Mouse (Mus musculus): ENCODE data around the gene Syne1. TPM values are rescaled to one million over a fixed set of nuclear protein-coding genes. Genes with fewer than 3 reads are reported as not detected.
A peak's percentile ranks its signal among the peaks of the same experiment; 100 is the strongest.

The Syne1 gene
- 16.3 and 19.6 TPM in 2 replicates for polyA plus RNA-seq (2015; fragmentation: Nextera tagmentation; extraction: Ambion mirVana)

DNA sequence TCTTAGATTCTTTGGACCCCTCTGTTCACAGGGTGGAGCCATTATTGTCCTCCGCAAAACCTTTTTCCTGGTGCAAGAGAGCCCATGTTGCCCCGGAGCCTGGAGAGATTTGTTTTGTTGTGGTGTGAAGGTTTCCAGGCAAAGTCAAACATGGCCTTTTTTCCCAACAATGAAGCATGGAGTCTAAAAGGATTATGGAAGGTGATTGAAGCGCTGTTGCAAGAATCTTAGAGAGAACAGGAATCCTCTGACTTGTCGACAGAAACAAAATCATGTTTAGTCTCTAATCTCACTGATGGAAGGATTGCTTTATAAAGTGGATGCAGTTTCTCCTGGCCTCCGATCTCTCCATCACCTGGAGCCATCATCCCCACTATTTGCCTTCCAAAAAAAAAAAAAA, at the start of gene Syne1:
Syne1 (minus strand) TSS at position 101 of the 400 bp plus-strand sequence.
- peak within 1 kb of the TSS; percentile 93 for H3K27ac ChIP-seq (ENCODE audit: low read length)
- 33% methylated on average over 5 of the region's 5 CpGs for WGBS
- peak within 1 kb of the TSS; percentile 93 for H3K9ac ChIP-seq (ENCODE audit: low read depth, low read length)
- H3K9me3 ChIP-seq (replicated peaks; ENCODE audit: control insufficient read depth, low read length, poor library complexity, severe bottlenecking) = no peaks in the 10 kb centered on the region
- peaks cover 8% of the 10 kb centered on the region for H3K4me1 ChIP-seq (ENCODE audit: control insufficient read depth, insufficient read depth, low read length)
- no peak for ATAC-seq
- peak within 1 kb of the TSS; percentile 53 for H3K4me2 ChIP-seq (ENCODE audit: low read length)
- H3K36me3 ChIP-seq (ENCODE audit: control insufficient read depth, insufficient read depth, low read length) = no peaks in the 10 kb centered on the region
- no peaks in the 10 kb centered on the region for H3K27me3 ChIP-seq (ENCODE audit: control insufficient read depth, insufficient read depth, low read depth, low read length)
- peak within 1 kb of the TSS; percentile 79 for H3K4me3 ChIP-seq (ENCODE audit: low read depth, low read length)

- Histone ChIP-seq H3K9me3 (replicated peaks; ENCODE audit: control insufficient read depth, low read length, poor library complexity, severe bottlenecking) (no peaks in the 10 kb centered on the region), H3K27me3 (ENCODE audit: control insufficient read depth, insufficient read depth, low read depth, low read length) (no peaks in the 10 kb centered on the region), H3K4me1 (ENCODE audit: control insufficient read depth, insufficient read depth, low read length) (no peaks in the 10 kb centered on the region), H3K27ac (ENCODE audit: low read length) (no peak overlapping the region), H3K4me3 (ENCODE audit: low read depth, low read length) (no peak overlapping the region), H3K4me2 (ENCODE audit: low read length) (no peak overlapping the region), H3K36me3 (ENCODE audit: control insufficient read depth, insufficient read depth, low read length) (no peaks in the 10 kb centered on the region), H3K9ac (ENCODE audit: low read depth, low read length) (no peak overlapping the region)
- ATAC-seq = peak; percentile 96
- 20% methylated on average over 7 of the region's 7 CpGs for WGBS
Measured at GRCm38 (mm10) chr10:5600123-5600522, 48.8 kb upstream of the Syne1 start.

- no peaks in the 10 kb centered on the region for H3K9me3 ChIP-seq (replicated peaks; ENCODE audit: control insufficient read depth, low read length, poor library complexity, severe bottlenecking)
- ATAC-seq = no peak
- no peaks in the 10 kb centered on the region for H3K27me3 ChIP-seq (ENCODE audit: control insufficient read depth, insufficient read depth, low read depth, low read length)
- no peaks in the 10 kb centered on the region for H3K4me1 ChIP-seq (ENCODE audit: control insufficient read depth, insufficient read depth, low read length)
- H3K9ac ChIP-seq (ENCODE audit: low read depth, low read length) = no peak overlapping the region
- H3K4me2 ChIP-seq (ENCODE audit: low read length) = no peak overlapping the region
- H3K36me3 ChIP-seq (ENCODE audit: control insufficient read depth, insufficient read depth, low read length) = no peaks in the 10 kb centered on the region
- WGBS = 76% methylated on average over 6 of the region's 6 CpGs
- no peak overlapping the region for H3K27ac ChIP-seq (ENCODE audit: low read length)
- H3K4me3 ChIP-seq (ENCODE audit: low read depth, low read length) = no peak overlapping the region
Measured at GRCm38 (mm10) chr10:5596559-5596958, 45.3 kb upstream of the Syne1 start.

DNA sequence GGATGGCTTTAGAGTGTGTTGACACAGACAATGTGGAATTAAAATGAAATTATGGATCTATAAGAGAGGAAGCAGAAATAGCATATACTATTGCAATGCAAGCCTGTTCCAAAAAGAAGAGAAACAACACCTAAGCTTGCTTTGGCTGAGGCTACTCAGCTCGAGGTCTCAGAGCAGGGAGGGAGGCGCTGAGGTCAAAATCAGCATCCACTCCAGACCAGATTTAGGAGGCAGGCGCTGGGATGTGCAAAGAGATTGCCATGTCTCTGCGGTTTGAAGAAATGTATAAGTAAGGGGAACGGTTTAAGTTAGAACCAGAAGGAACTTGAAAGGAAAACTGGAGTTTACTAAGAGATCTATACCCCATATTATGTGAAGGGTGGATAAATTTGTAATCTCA, 43.2 kb upstream of the Syne1 start:
- 67% methylated on average over 5 of the region's 5 CpGs for whole genome bisulfite sequencing
- Histone ChIP-seq H3K36me3 (ENCODE audit: control insufficient read depth, insufficient read depth, low read length) (no peaks in the 10 kb centered on the region), H3K4me2 (ENCODE audit: low read length) (no peak overlapping the region), H3K9me3 (replicated peaks; ENCODE audit: control insufficient read depth, low read length, poor library complexity, severe bottlenecking) (no peaks in the 10 kb centered on the region), H3K27ac (ENCODE audit: low read length) (no peak overlapping the region), H3K4me1 (ENCODE audit: control insufficient read depth, insufficient read depth, low read length) (no peaks in the 10 kb centered on the region), H3K4me3 (ENCODE audit: low read depth, low read length) (no peak overlapping the region), H3K27me3 (ENCODE audit: control insufficient read depth, insufficient read depth, low read depth, low read length) (no peaks in the 10 kb centered on the region), H3K9ac (ENCODE audit: low read depth, low read length) (no peak overlapping the region)
- ATAC-seq = no peak

DNA sequence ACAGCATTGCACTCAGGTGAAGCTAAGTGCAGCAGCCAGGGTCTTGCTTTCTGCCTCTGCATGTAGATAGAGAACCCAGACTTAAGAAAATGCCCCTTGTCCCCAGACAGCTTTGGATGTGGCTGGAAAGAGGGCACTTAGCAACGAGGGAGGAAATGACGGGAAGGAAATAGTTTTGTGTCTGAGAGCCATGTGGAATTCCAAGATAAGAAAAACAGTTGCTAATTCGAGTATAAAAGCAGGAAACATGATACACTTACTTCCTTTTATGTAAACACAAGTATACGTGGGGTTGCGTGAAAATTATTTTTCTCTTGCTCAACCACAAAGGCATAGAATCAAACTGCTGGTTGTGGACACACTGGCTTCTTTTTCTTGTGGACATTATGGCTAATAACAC, 42.2 kb upstream of the Syne1 start, which contains the start of gene Myct1:
Myct1 (plus strand) TSS at position 312 of the 400 bp plus-strand sequence.
- no peak within 1 kb of the TSS for H3K9ac ChIP-seq (ENCODE audit: low read depth, low read length)
- 62% methylated on average over 5 of the region's 5 CpGs for WGBS
- H3K36me3 ChIP-seq (ENCODE audit: control insufficient read depth, insufficient read depth, low read length) = no peaks in the 10 kb centered on the region
- no peaks in the 10 kb centered on the region for H3K27me3 ChIP-seq (ENCODE audit: control insufficient read depth, insufficient read depth, low read depth, low read length)
- H3K9me3 ChIP-seq (replicated peaks; ENCODE audit: control insufficient read depth, low read length, poor library complexity, severe bottlenecking) = no peaks in the 10 kb centered on the region
- H3K4me1 ChIP-seq (ENCODE audit: control insufficient read depth, insufficient read depth, low read length) = no peaks in the 10 kb centered on the region
- no peak within 1 kb of the TSS for H3K4me2 ChIP-seq (ENCODE audit: low read length)
- H3K4me3 ChIP-seq (ENCODE audit: low read depth, low read length) = no peak within 1 kb of the TSS
- no peak within 1 kb of the TSS for H3K27ac ChIP-seq (ENCODE audit: low read length)
- ATAC-seq = no peak

DNA sequence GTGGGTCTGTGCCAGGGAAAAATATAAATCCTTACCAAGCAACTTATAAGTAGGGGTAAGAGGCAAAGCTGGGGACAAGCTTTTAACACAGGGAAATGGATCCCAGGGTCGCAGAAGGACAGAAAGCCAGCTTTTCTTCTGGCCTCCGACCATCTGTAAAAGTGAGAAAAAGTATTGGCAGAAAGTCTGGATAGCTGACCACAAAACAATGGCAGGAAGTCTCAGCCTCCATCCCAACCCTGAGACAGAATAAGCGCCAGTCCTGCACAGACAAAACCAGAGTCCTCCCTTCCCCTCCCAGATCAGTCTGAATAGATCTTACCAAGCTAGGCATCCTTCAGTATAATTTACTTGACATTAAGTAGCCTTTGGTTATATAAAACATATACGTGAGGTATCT, 40.7 kb upstream of the Syne1 start:
- no peaks in the 10 kb centered on the region for H3K4me1 ChIP-seq (ENCODE audit: control insufficient read depth, insufficient read depth, low read length)
- H3K9me3 ChIP-seq (replicated peaks; ENCODE audit: control insufficient read depth, low read length, poor library complexity, severe bottlenecking) = no peaks in the 10 kb centered on the region
- H3K36me3 ChIP-seq (ENCODE audit: control insufficient read depth, insufficient read depth, low read length) = no peaks in the 10 kb centered on the region
- ATAC-seq = no peak
- no peak overlapping the region for H3K4me3 ChIP-seq (ENCODE audit: low read depth, low read length)
- no peak overlapping the region for H3K27ac ChIP-seq (ENCODE audit: low read length)
- H3K27me3 ChIP-seq (ENCODE audit: control insufficient read depth, insufficient read depth, low read depth, low read length) = no peaks in the 10 kb centered on the region
- no peak overlapping the region for H3K4me2 ChIP-seq (ENCODE audit: low read length)
- no peak overlapping the region for H3K9ac ChIP-seq (ENCODE audit: low read depth, low read length)
- WGBS = 80% methylated on average over 4 of the region's 4 CpGs

GRCm38 (mm10) chr10:5591061-5591460, 39.8 kb upstream of the Syne1 start:
- H3K4me3 ChIP-seq (ENCODE audit: low read depth, low read length) = no peak overlapping the region
- no peaks in the 10 kb centered on the region for H3K36me3 ChIP-seq (ENCODE audit: control insufficient read depth, insufficient read depth, low read length)
- no peaks in the 10 kb centered on the region for H3K9me3 ChIP-seq (replicated peaks; ENCODE audit: control insufficient read depth, low read length, poor library complexity, severe bottlenecking)
- H3K27me3 ChIP-seq (ENCODE audit: control insufficient read depth, insufficient read depth, low read depth, low read length) = no peaks in the 10 kb centered on the region
- WGBS = 91% methylated on average over 2 of the region's 2 CpGs
- H3K4me2 ChIP-seq (ENCODE audit: low read length) = no peak overlapping the region
- H3K4me1 ChIP-seq (ENCODE audit: control insufficient read depth, insufficient read depth, low read length) = no peaks in the 10 kb centered on the region
- no peak overlapping the region for H3K27ac ChIP-seq (ENCODE audit: low read length)
- ATAC-seq = no peak
- no peak overlapping the region for H3K9ac ChIP-seq (ENCODE audit: low read depth, low read length)

DNA sequence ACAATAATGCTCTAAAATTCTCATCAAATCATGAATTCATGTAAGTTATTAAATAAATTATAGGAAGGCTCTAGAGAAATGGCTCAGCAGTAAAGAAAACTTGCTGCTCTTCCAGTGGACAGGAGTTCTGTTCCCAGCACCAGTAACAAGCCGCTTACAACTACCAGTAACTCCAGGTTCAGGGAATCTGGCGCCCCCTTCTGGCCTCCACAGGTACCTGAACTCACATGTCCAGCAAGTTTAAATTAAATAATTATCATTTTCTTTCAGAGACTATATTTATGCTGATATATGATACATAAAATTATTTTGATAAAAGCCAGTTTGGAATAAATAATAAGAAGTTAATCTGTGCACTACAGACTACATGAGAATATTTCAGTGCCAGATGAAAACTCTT, 22.0 kb upstream of the Syne1 start:
- Histone ChIP-seq H3K4me2 (ENCODE audit: low read length) (no peak overlapping the region), H3K9ac (ENCODE audit: low read depth, low read length) (no peak overlapping the region), H3K27me3 (ENCODE audit: control insufficient read depth, insufficient read depth, low read depth, low read length) (no peaks in the 10 kb centered on the region), H3K27ac (ENCODE audit: low read length) (no peak overlapping the region), H3K4me3 (ENCODE audit: low read depth, low read length) (no peak overlapping the region), H3K36me3 (ENCODE audit: control insufficient read depth, insufficient read depth, low read length) (no peaks in the 10 kb centered on the region), H3K9me3 (replicated peaks; ENCODE audit: control insufficient read depth, low read length, poor library complexity, severe bottlenecking) (no peaks in the 10 kb centered on the region), H3K4me1 (ENCODE audit: control insufficient read depth, insufficient read depth, low read length) (no peaks in the 10 kb centered on the region)
- no peak for ATAC-seq
- WGBS = 53% methylated on average over 2 of the region's 2 CpGs

DNA sequence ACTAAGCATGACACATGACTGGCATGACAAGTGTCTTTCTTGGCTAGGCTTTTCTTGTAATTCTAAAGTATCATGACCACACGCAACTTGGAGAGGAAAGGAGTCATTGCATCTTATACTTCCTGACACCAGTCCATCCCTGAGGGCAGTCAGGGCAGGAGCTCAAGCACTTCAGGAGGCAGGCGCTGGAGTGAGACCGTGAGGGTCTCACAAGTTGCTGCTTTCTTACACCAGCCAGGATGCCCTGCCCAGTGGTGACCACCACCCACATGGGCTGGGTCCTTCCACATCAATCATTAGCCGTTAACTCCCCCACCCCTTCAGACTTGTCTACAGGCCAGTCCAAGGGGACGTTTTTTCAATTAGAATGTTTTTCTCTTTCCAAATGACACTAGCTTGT, 20.1 kb upstream of the Syne1 start:
- 82% methylated on average over 5 of the region's 5 CpGs for WGBS
- ATAC-seq = no peak
- Histone ChIP-seq H3K9ac (ENCODE audit: low read depth, low read length) (no peak overlapping the region), H3K27me3 (ENCODE audit: control insufficient read depth, insufficient read depth, low read depth, low read length) (no peaks in the 10 kb centered on the region), H3K4me1 (ENCODE audit: control insufficient read depth, insufficient read depth, low read length) (no peaks in the 10 kb centered on the region), H3K36me3 (ENCODE audit: control insufficient read depth, insufficient read depth, low read length) (no peaks in the 10 kb centered on the region), H3K4me2 (ENCODE audit: low read length) (no peak overlapping the region), H3K27ac (ENCODE audit: low read length) (no peak overlapping the region), H3K9me3 (replicated peaks; ENCODE audit: control insufficient read depth, low read length, poor library complexity, severe bottlenecking) (no peaks in the 10 kb centered on the region), H3K4me3 (ENCODE audit: low read depth, low read length) (no peak overlapping the region)
